Mouse (Mus musculus) liver (tissue): ENCODE results near the gene Aicda.
"Not testable (repeated sequence)": the region's sequence is repeated elsewhere in the genome, so short reads cannot be mapped to it uniquely, and the experiment has no call there.

Source experiments
- DNase-seq: peaks from one replicate; pipeline ENCODE4 v3.0.0-alpha.2; 2020; ENCODE audit warnings: mixed read lengths

Gene Aicda

DNA sequence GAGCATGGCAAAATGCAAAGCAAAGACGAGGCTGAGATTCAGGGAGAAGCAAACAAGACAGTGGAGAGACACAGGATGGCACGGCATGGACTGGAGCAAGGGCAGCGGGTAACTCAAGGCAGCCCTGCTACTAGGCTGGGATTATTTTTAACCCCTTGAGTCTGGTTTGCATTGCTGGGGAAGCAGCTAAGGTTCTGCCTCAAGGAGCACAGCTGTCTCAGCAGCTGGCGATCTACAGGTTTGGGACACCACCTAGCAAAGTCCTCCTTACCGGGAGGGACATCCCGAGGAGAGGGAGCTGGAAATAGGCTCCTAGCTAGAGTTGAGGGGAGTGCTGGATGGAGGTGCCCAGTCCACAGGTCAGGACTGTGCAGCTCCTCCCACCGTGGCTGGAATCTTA is 1.7 kb downstream of the Aicda start:
- no peak for DNase-seq

GRCm38 (mm10) chr6:122556959-122557561 is 3.5 kb downstream of the Aicda start:
- peak; percentile 46 for DNase-seq

DNA sequence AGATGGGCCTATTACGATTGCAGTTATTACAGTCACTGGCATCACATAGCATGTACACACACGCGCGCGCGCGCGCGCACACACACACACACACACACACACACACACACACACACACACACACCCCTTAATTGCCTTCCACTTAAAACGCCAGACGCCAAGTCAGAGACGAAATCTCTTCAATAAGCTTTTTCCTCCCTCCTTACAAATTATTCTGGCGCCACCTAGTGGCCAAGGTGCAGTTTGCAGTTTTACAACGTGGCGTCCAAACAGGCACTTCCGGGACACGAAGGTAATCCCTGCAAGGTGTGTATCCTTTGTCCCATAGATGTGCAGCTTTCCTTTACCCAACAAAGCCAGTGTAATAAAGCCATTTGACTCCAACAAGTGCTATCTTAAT is 6.8 kb downstream of the Aicda start:
- DNase-seq = peak; percentile 79

DNA sequence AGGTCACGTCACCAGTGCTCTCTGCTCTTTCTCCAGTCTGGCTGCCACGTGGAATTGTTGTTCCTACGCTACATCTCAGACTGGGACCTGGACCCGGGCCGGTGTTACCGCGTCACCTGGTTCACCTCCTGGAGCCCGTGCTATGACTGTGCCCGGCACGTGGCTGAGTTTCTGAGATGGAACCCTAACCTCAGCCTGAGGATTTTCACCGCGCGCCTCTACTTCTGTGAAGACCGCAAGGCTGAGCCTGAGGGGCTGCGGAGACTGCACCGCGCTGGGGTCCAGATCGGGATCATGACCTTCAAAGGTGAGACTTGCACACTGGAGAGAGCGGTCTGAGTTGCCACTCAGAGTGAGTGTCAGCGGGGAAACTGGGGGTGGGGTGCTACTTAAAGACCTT is 7.4 kb downstream of the Aicda start:
- DNase-seq = no peak

DNA sequence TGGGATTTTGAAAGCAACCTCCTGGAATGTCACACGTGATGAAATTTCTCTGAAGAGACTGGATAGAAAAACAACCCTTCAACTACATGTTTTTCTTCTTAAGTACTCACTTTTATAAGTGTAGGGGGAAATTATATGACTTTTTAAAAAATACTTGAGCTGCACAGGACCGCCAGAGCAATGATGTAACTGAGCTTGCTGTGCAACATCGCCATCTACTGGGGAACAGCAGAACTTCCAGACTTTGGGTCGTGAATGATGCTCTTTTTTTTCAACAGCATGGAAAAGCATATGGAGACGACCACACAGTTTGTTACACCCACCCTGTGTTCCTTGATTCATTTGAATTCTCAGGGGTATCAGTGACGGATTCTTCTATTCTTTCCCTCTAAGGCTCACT is 8.9 kb downstream of the Aicda start:
- peak; percentile 49 for DNase-seq

- DNase-seq = no peak
Observed at GRCm38 (mm10) chr6:122565070-122565784, 11.6 kb downstream of the Aicda start.

DNA sequence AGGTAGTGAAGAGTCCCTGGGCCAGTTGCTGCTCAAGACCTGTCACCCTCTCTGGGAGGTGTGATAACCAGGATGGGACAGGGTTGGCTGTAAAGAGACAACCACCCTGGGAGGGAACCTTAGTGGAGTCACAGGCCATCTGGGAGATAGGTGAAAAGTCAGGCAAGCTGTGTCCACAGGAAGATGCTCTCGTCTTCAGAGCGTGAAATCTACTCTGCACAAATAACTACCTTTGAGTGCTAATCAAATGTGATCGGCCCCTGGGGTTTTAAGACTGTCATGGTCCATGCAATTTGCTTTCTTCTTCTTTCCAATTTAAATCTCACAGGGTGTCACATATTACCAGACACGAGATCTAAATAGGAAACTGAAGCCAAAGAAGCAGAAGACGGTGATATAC is 15.5 kb downstream of the Aicda start:
- no peak for DNase-seq

DNA sequence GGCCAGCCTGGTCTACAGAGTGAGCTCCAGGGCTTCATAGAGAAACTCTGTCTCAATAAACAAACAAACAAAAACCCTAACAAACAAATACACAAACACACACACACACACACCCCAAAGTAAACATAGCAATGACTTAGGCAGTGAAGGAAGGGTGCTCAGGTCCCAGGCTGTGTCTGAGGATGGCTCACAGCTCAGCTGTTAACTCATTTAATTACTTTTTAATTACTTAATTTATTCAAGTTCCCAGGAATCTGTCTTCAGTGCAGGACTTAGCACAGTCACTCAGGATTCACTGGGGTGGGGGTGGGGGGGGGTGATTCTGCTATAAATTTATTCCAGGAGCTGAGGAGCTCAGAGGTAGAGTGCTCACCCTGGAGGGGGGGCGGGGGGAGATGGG is 16.2 kb downstream of the Aicda start:
- DNase-seq = no peak

DNA sequence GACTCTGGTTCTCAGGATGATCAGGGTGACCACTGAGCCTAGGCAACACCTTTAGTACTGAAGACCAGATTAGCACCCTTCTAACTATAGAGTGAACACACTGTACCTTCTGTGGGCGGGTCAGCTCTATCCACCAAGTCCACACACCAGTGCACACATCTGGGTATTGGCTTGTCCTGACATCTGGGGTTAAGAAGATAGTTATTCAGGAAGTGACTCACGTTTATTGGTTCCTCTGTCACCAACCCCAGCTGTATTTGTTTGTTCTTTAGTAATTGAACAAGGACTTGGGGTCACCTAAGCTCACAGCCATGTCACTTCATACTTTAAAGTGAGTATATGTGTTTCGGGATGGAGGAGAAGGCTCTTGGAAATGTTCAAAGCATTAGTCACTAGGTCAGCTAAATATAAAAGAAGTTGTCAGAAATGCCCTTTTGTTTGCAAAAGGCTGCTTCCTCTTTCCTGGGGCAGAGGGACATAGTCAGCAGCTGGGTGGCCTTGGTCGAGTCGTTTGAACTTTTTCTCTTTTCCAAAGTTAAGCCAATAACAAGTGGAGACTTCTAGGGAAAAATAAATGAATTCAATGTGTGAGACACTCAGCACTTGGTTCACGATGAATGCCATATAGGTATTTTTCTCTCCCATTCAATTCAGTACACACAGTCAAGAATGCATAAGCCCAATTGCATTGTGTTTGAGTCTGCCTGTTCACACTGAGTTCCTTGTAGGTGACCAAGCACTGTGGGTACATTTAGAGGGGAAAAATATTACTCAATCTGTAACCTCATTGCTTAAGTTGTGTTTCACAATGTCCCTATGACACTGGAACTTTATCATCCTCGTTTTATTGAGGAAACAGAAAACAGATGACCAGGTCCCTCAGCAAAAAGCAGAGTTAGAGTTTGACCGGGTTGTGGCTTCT is 17.4 kb downstream of the Aicda start:
- DNase-seq = no peak

DNA sequence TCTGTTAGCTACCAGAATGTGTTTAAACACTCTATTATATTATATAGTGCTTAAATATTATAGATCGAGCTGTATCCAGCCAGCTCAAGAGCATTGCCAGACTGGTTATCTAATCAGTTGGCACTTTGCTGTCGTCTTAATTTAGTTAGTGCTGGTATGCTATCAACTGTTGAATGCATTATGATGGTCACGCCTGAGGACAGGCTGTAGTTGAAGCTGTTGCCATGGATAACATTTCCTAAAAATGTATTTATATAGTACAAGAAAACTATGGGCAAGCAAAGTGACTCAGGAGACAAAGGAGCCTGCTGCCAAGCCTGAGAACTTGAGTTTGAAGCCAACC is 18.0 kb downstream of the Aicda start:
- no peak for DNase-seq

DNA sequence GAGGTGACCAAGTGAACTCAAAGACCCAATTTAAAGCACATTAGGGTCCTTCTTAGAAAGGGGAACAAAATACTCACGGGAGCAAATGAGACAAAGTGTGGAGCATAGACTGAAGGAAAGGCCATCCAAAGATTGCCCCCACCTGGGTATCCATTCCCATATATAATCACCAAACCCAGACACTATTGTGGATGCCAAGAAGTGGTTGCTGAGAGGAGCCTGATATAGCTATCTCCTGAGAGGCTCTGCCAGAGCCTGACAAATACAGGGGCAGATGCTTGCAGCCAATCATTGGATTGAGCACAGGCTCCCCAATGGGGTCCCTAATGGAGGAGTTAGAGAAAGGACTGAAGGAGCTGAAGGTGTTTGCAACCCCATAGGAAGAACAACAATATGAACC is 21.4 kb downstream of the Aicda start:
- DNase-seq = not testable (repeated sequence)

DNA sequence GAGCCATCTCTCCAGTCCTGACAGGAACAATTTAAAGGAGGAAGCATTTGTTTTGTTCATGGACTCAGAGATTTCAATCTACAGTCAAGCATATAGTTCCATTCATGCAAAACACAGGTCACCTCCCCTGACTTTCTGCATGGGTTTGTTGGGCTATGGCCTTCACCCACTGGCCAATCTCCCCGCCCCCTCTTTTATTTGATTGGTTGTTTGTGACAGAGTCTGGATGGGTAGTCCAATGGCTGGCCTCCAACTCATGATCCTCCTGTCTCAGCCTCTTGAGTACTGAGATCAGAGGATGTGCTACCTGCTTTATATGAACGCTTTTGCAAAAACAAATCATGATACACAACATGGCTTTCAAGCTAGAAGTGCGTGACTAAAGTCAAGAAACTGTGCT is 23.4 kb downstream of the Aicda start:
- DNase-seq = no peak

DNA sequence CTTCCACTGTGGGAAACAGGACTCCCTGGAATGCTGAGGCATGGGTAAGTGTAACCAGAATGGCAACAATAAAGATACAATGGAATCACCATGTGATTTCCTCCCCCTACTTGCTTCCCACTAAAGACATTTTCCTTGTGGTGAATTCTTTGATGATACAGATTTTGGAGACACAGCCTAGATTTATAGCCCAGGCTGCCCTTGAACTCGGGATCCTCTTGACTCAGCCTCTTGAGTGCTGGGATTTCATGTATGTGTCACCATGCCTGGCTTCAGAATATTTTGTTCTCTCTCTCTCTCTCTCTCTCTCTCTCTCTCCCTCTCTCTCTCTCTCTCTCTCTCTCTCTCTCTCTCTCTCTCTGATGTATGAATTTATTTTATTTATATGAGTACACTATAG is 25.5 kb downstream of the Aicda start:
- DNase-seq = no peak

DNA sequence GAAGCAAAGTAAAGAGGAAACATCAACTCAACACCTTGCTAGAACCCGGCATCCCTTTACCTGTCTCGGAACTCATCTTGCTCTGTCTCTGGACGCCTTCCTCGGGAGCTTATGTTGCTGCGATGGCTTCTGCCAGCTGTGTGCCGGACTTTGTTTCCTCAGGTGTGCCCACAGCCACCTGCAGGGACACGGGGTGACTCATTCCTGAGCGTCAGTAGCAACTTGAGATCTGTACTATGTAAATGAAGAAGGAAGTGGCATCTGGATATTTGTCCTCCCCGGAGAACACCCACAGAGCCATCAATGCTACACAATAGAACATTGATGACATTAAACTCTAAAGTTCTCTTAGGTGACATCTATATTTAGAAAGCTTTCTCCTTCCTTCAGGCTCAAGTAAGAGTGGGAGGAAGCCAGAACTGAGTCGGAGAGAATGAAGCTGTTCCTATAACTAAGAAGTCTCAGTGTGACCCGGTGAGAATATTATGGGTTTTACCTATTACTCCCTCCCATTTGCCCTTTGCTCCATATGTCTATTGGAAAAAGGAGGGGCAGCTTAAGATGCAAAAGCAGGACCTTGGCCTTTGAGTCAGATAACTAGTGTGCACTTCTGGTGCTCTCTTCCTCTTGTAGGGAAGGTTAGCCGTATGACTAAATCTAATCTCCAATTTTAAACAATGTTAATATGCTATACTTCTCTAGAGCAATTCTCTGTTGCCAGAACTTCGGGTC is 37.6 kb downstream of the Aicda start:
- DNase-seq = no peak

DNA sequence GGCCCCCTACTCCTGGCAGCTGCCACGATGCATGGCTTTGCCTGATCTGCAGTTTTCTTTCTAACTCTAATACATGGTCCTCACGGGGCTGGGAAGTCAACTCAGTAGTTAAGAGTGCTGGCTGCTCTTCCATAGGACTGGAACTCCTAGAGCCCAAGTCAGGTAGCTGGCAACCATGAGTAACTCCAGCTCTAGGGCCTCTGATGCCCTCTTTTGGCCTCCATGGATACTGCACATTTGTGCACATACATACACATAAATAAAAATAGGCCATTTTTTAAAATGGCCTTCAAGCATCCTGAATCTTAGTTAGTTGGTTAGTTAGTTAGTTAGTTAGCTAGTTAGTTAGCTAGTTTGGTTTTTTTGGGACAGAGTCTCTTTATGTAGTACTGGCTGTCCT is 39.3 kb downstream of the Aicda start:
- no peak for DNase-seq

DNA sequence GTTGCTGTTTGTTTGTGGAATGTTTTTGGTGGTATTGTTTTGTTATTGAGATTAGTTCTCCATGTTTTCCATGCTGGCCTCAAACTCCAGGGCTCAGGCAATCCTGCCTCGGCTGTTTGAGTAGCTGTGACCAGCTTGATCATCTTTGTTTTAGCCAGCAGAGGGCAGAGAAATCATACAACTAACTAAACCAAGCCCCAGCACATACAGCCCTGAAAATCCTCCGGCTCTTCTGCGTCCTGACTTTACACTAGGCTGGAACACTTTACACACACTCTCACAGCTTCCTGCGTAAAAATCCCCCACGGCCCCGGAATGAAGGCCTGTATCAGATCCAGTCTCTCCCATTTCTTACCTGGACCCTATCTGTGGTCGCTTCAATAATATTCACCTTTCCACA is 42.0 kb downstream of the Aicda start:
- DNase-seq = no peak

- DNase-seq = no peak
Observed at GRCm38 (mm10) chr6:122596608-122597007, 43.0 kb downstream of the Aicda start.

- DNase-seq = no peak
Observed at GRCm38 (mm10) chr6:122598014-122598413, 44.4 kb downstream of the Aicda start.

DNA sequence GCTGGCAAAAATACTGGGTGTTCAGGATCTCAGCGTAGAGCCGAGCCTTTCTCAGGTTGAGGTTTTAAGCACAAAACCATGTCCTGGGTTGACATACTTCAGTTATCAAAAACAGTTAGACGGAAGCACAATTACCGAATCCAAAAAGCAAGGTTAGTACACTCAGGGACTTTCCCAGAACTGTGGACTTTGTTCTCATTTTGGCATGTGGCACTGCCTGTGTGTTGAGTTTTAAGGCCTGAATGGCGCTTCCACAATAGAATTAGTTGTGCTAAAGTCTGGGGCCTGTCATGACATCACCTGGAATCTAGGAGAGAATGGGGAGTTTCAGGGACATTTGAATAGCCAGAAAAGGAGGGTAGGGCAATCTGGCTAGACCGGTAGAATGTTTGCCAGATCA is 44.8 kb downstream of the Aicda start:
- DNase-seq = no peak

GRCm38 (mm10) chr6:122599054-122599737 is 45.6 kb downstream of the Aicda start:
- DNase-seq = no peak

DNA sequence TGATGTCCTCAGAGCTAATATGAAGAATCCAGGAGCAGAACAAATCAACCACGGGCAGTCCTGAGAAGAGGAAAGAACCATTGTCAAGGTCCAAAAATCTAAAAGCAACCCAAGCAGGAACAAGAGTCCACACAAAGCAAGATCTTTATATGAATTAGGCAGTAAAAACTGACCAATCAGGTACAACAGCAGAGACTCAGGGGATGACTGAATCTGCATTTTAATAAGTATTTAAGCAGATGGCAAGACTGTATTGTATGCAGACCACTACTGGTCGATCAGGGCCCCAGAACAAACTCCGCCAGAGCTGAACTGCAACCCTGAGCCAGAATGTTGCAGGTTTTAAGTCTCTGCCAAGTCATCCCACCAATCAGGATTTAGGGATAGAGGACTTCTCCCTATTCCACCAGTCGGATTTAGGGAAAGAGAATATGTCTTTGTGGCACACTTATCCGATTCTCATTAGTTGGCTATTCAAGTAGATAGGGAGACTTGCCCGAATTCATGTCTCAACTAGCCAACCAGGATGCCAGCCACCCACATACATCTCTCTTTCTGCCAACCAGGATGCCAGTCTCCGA is 46.6 kb downstream of the Aicda start:
- DNase-seq = no peak

DNA sequence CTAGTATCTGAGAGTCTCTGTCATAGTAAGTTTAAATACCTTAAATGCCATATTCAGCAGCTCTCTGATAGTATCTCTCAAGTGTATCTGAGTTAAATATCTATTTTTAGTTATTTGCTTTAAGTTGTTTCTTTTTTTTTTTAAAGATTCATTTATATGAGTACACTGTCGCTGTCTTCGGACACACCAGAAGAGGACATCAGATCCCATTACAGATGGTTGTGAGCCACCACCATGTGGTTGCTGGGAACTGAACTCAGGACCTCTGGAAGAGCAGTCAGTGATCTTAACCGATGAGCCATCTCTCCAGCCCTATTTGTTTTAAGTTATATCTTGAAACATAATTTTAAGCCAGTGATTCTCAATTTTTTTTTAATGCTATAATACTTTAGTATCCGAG is 47.4 kb downstream of the Aicda start:
- no peak for DNase-seq
